ENCODE assay signal across 21 mouse cellular contexts in the genomic region with DNA sequence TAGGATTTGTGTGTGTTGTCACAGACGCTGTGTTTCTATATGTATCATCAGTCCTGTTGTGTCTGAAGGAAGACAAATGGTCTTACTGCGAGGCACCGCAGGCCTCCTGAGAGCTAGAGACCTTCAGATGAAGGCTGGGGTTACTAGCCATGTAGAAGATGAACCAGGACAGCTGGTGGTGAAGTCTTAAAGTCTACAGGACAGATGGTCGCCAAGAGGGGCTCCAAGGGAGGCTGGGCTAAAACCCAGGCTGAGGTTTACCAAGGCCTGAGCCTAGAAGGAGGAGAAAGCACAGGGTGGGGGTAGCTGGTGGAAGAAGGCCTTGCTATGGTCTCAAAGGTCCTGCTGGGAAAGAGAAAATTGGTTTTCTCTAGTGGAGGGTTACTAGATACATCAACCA. TPM values are rescaled to one million over a fixed set of nuclear protein-coding genes. Genes with fewer than 3 reads are reported as not detected.
A peak's percentile ranks its signal among the peaks of the same experiment; 100 is the strongest.
DNase-seq lines count a peak whose midpoint lies in the region; ATAC-seq lines count a peak whose summit lies in the region.
"Had no signal": no experiment of that assay in that cellular context is flagged by ENCODE, and none has a peak within 500 bp of the region (broad histone marks: within the 10 kb centered on the region; RNA-seq: fewer than 3 reads in every experiment).

No protein-coding gene starts in this region.

- ATAC-seq in forebrain, embryonic 11.5 days (replicated peaks; ENCODE audit: low FRiP score): no peak
- no peak for ATAC-seq in forebrain, embryonic 13.5 days
- peak; percentile 15; the same call in 1 of the 2 replicates for ATAC-seq in hindbrain, embryonic 16.5 days
- no peak for ATAC-seq in midbrain, embryonic 11.5 days (ENCODE audit: low FRiP score)
- no peak for ATAC-seq in midbrain, embryonic 15.5 days (replicated peaks)
- no peak for ATAC-seq in midbrain, embryonic 14.5 days (ENCODE audit: low FRiP score, low TSS enrichment)
- ATAC-seq: forebrain, embryonic 16.5 days had no signal

- H3K36me3 ChIP-seq in forebrain, embryonic 11.5 days (ENCODE audit: control insufficient read depth, insufficient read depth, low read length): no peaks in the 10 kb centered on the region
- no peaks in the 10 kb centered on the region for H3K36me3 ChIP-seq in forebrain, embryonic 13.5 days (ENCODE audit: poor library complexity, severe bottlenecking)
- H3K36me3 ChIP-seq in hindbrain, embryonic 16.5 days (ENCODE audit: control insufficient read depth, insufficient read depth, low read length): no peaks in the 10 kb centered on the region
- peaks cover 15% of the 10 kb centered on the region; the same call in 1 of the 2 replicates for H3K36me3 ChIP-seq in hindbrain, embryonic 10.5 days
- no peaks in the 10 kb centered on the region for H3K36me3 ChIP-seq in midbrain, embryonic 11.5 days (ENCODE audit: control insufficient read depth, insufficient read depth, low read length)
- H3K36me3 ChIP-seq in midbrain, embryonic 15.5 days (replicated peaks): no peaks in the 10 kb centered on the region
- no peaks in the 10 kb centered on the region; the same call in 1 of the 2 replicates for H3K36me3 ChIP-seq in midbrain, embryonic 14.5 days (ENCODE audit: control insufficient read depth, insufficient read depth, low read length)
- peaks cover 8% of the 10 kb centered on the region; the same call in 1 of the 2 replicates for H3K36me3 ChIP-seq in midbrain, embryonic 10.5 days
- H3K36me3 ChIP-seq: embryonic facial prominence, embryonic 13.5 days; embryonic facial prominence, embryonic 15.5 days had no signal

- H3K4me1 ChIP-seq in forebrain, embryonic 11.5 days (replicated peaks; ENCODE audit: control insufficient read depth, insufficient read depth, low read length): no peaks in the 10 kb centered on the region
- H3K4me1 ChIP-seq in forebrain, embryonic 13.5 days: peaks cover 28% of the 10 kb centered on the region
- peaks cover 12% of the 10 kb centered on the region for H3K4me1 ChIP-seq in hindbrain, embryonic 16.5 days (ENCODE audit: control insufficient read depth, insufficient read depth, low read depth, low read length)
- H3K4me1 ChIP-seq in hindbrain, embryonic 10.5 days (replicated peaks): peaks cover 10% of the 10 kb centered on the region; the same call in 1 of the 2 replicates
- no peaks in the 10 kb centered on the region for H3K4me1 ChIP-seq in midbrain, embryonic 11.5 days (ENCODE audit: control insufficient read depth, insufficient read depth, low read length)
- H3K4me1 ChIP-seq in midbrain, embryonic 15.5 days: peaks cover 31% of the 10 kb centered on the region
- peaks cover 25% of the 10 kb centered on the region; the same call in 1 of the 2 replicates for H3K4me1 ChIP-seq in midbrain, embryonic 14.5 days (ENCODE audit: control insufficient read depth, insufficient read depth, low read length)
- peaks cover 3% of the 10 kb centered on the region; the same call in 1 of the 2 replicates for H3K4me1 ChIP-seq in midbrain, embryonic 10.5 days
- H3K4me1 ChIP-seq: embryonic facial prominence, embryonic 15.5 days; forebrain, embryonic 10.5 days had no signal

- H3K4me2 ChIP-seq in forebrain, embryonic 11.5 days (ENCODE audit: low read depth, low read length, severe bottlenecking): no peak overlapping the region
- H3K4me2 ChIP-seq in forebrain, embryonic 13.5 days: no peak overlapping the region
- no peak overlapping the region for H3K4me2 ChIP-seq in hindbrain, embryonic 16.5 days (ENCODE audit: low read length)
- no peak overlapping the region for H3K4me2 ChIP-seq in midbrain, embryonic 11.5 days
- no peak overlapping the region for H3K4me2 ChIP-seq in midbrain, embryonic 15.5 days
- H3K4me2 ChIP-seq in midbrain, embryonic 14.5 days (ENCODE audit: low read length): no peak overlapping the region
- H3K4me2 ChIP-seq: embryonic facial prominence, embryonic 13.5 days; embryonic facial prominence, embryonic 15.5 days had no signal

- H3K9ac ChIP-seq in forebrain, embryonic 11.5 days (ENCODE audit: low read length): no peak overlapping the region
- H3K9ac ChIP-seq in forebrain, embryonic 13.5 days: no peak overlapping the region
- H3K9ac ChIP-seq in hindbrain, embryonic 16.5 days (ENCODE audit: low read depth, low read length): no peak overlapping the region
- H3K9ac ChIP-seq in midbrain, embryonic 11.5 days (ENCODE audit: low read length): no peak overlapping the region
- no peak overlapping the region for H3K9ac ChIP-seq in midbrain, embryonic 15.5 days
- no peak overlapping the region for H3K9ac ChIP-seq in midbrain, embryonic 14.5 days (replicated peaks; ENCODE audit: low read length)
- H3K9ac ChIP-seq: embryonic facial prominence, embryonic 13.5 days; embryonic facial prominence, embryonic 15.5 days had no signal

- 89% methylated on average over 4 of the region's 4 CpGs for WGBS in forebrain, embryonic 11.5 days
- WGBS in forebrain, embryonic 13.5 days: 91% methylated on average over 4 of the region's 4 CpGs
- 78% methylated on average over 4 of the region's 4 CpGs for WGBS in hindbrain, embryonic 16.5 days
- 87% methylated on average over 4 of the region's 4 CpGs for WGBS in hindbrain, embryonic 10.5 days
- 88% methylated on average over 4 of the region's 4 CpGs for WGBS in midbrain, embryonic 11.5 days
- 95% methylated on average over 4 of the region's 4 CpGs for WGBS in midbrain, embryonic 15.5 days
- WGBS in midbrain, embryonic 14.5 days: 92% methylated on average over 4 of the region's 4 CpGs
- 91% methylated on average over 4 of the region's 4 CpGs for WGBS in midbrain, embryonic 10.5 days

- H3K4me3 ChIP-seq in forebrain, embryonic 11.5 days (ENCODE audit: low read depth, low read length): no peak overlapping the region
- H3K4me3 ChIP-seq in forebrain, embryonic 13.5 days: no peak overlapping the region
- no peak overlapping the region for H3K4me3 ChIP-seq in hindbrain, embryonic 16.5 days (ENCODE audit: low read length)
- no peak overlapping the region for H3K4me3 ChIP-seq in hindbrain, embryonic 10.5 days
- H3K4me3 ChIP-seq in midbrain, embryonic 11.5 days (ENCODE audit: low read depth, low read length): no peak overlapping the region
- no peak overlapping the region for H3K4me3 ChIP-seq in midbrain, embryonic 15.5 days
- H3K4me3 ChIP-seq in midbrain, embryonic 14.5 days (replicated peaks; ENCODE audit: low read depth, low read length): no peak overlapping the region
- H3K4me3 ChIP-seq in midbrain, embryonic 10.5 days: no peak overlapping the region
- H3K4me3 ChIP-seq: embryonic facial prominence, embryonic 13.5 days; embryonic facial prominence, embryonic 15.5 days; erythroblast, embryonic 14.5 days; forebrain, embryonic 10.5 days had no signal

- no peak overlapping the region for H3K27ac ChIP-seq in forebrain, embryonic 11.5 days (ENCODE audit: low read depth, low read length)
- H3K27ac ChIP-seq in forebrain, embryonic 13.5 days: no peak overlapping the region
- H3K27ac ChIP-seq in hindbrain, embryonic 16.5 days (ENCODE audit: low read depth, low read length): 0 out of 2 replicates have a peak overlapping the region, but pooled peaks have one; percentile 29
- no peak overlapping the region for H3K27ac ChIP-seq in hindbrain, embryonic 10.5 days
- H3K27ac ChIP-seq in midbrain, embryonic 11.5 days (ENCODE audit: low read depth, low read length): no peak overlapping the region
- no peak overlapping the region for H3K27ac ChIP-seq in midbrain, embryonic 15.5 days
- H3K27ac ChIP-seq in midbrain, embryonic 14.5 days (replicated peaks; ENCODE audit: low read depth, low read length): 0 out of 2 replicates have a peak overlapping the region, but pooled peaks have one; percentile 41
- H3K27ac ChIP-seq in midbrain, embryonic 10.5 days (replicated peaks): no peak overlapping the region
- H3K27ac ChIP-seq: embryonic facial prominence, embryonic 13.5 days; embryonic facial prominence, embryonic 15.5 days; forebrain, embryonic 10.5 days had no signal

- no peaks in the 10 kb centered on the region for H3K9me3 ChIP-seq in forebrain, embryonic 11.5 days (ENCODE audit: control insufficient read depth, low read length)
- no peaks in the 10 kb centered on the region for H3K9me3 ChIP-seq in forebrain, embryonic 13.5 days (replicated peaks)
- H3K9me3 ChIP-seq in hindbrain, embryonic 16.5 days (ENCODE audit: control insufficient read depth, low read length): no peaks in the 10 kb centered on the region
- no peaks in the 10 kb centered on the region for H3K9me3 ChIP-seq in hindbrain, embryonic 10.5 days
- H3K9me3 ChIP-seq in midbrain, embryonic 11.5 days (ENCODE audit: control insufficient read depth, low read length): no peaks in the 10 kb centered on the region
- no peaks in the 10 kb centered on the region for H3K9me3 ChIP-seq in midbrain, embryonic 15.5 days
- H3K9me3 ChIP-seq in midbrain, embryonic 14.5 days (ENCODE audit: control insufficient read depth, low read length): no peaks in the 10 kb centered on the region
- H3K9me3 ChIP-seq in midbrain, embryonic 10.5 days (replicated peaks): no peaks in the 10 kb centered on the region
- H3K9me3 ChIP-seq: embryonic facial prominence, embryonic 13.5 days; embryonic facial prominence, embryonic 15.5 days; forebrain, embryonic 10.5 days had no signal

- DNase-seq in forebrain, embryonic 11.5 days (ENCODE audit: low spot score): peak; percentile 18
- DNase-seq in hindbrain, embryonic 10.5 days (ENCODE audit: low spot score): no peak
- DNase-seq in midbrain, embryonic 11.5 days (ENCODE audit: low spot score, missing footprints): peak; percentile 41
- no peak for DNase-seq in midbrain, embryonic 14.5 days
- DNase-seq in midbrain, embryonic 10.5 days (ENCODE audit: low spot score): no peak
- DNase-seq: adrenal gland, adult 2 months; adrenal gland, postnatal 10 days; adrenal gland, postnatal 25 days; cerebellum, adult 11 months; cerebellum, adult 18-20 months; cerebellum, adult 8-10 months; cerebellum, postnatal 36 days; embryo, embryonic 11 days had no signal

- H3K27me3 ChIP-seq in forebrain, embryonic 11.5 days (ENCODE audit: control insufficient read depth, insufficient read depth, low read length): no peaks in the 10 kb centered on the region
- no peaks in the 10 kb centered on the region for H3K27me3 ChIP-seq in forebrain, embryonic 13.5 days
- H3K27me3 ChIP-seq in hindbrain, embryonic 16.5 days (replicated peaks; ENCODE audit: control insufficient read depth, insufficient read depth, low read length): no peaks in the 10 kb centered on the region
- H3K27me3 ChIP-seq in hindbrain, embryonic 10.5 days (ENCODE audit: insufficient read depth, poor library complexity, severe bottlenecking): no peaks in the 10 kb centered on the region
- no peaks in the 10 kb centered on the region for H3K27me3 ChIP-seq in midbrain, embryonic 11.5 days (ENCODE audit: control insufficient read depth, insufficient read depth, low read length)
- H3K27me3 ChIP-seq in midbrain, embryonic 15.5 days (replicated peaks): no peaks in the 10 kb centered on the region
- no peaks in the 10 kb centered on the region for H3K27me3 ChIP-seq in midbrain, embryonic 14.5 days (ENCODE audit: control insufficient read depth, insufficient read depth, low read length)
- no peaks in the 10 kb centered on the region for H3K27me3 ChIP-seq in midbrain, embryonic 10.5 days (ENCODE audit: low read depth, poor library complexity, severe bottlenecking)
- H3K27me3 ChIP-seq: embryonic facial prominence, embryonic 13.5 days; embryonic facial prominence, embryonic 15.5 days had no signal

RNA-seq across cellular contexts. Expression of a gene that starts 36.3 kb away (rescaled TPM):
- 40.9 and 43.0 TPM in 2 replicates for polyA plus RNA-seq in forebrain, embryonic 11.5 days (2014; fragmentation: Nextera tagmentation; extraction: Ambion mirVana)
- 46.4 and 55.0 TPM in 2 replicates for polyA plus RNA-seq in forebrain, embryonic 13.5 days (2015; fragmentation: Nextera tagmentation; extraction: Ambion mirVana)
- polyA plus RNA-seq in hindbrain, embryonic 16.5 days (2015; fragmentation: Nextera tagmentation; extraction: Ambion mirVana): 53.8 and 72.4 TPM in 2 replicates
- polyA plus RNA-seq in hindbrain, embryonic 10.5 days (2016; fragmentation: Nextera tagmentation; extraction: Ambion mirVana): 22.6 and 30.1 TPM in 2 replicates
- 34.9 and 36.4 TPM in 2 replicates for polyA plus RNA-seq in midbrain, embryonic 11.5 days (2014; fragmentation: Nextera tagmentation; extraction: Ambion mirVana)
- 88.4 and 96.8 TPM in 2 replicates for polyA plus RNA-seq in midbrain, embryonic 15.5 days (2015; fragmentation: Nextera tagmentation; extraction: Ambion mirVana)
- 75.7 and 82.1 TPM in 2 replicates for polyA plus RNA-seq in midbrain, embryonic 14.5 days (2014; fragmentation: Nextera tagmentation; extraction: Ambion mirVana)
- 24.0 and 36.1 TPM in 2 replicates for polyA plus RNA-seq in midbrain, embryonic 10.5 days (2016; fragmentation: Nextera tagmentation; extraction: Ambion mirVana)
- polyA plus RNA-seq: erythroblast, embryonic 14.5 days had no signal

Comparison
In these comparisons a context has a peak if more than half of its experiments do, and no peak if none do; other contexts are left out.
1. DNase-seq: peak in forebrain, embryonic 11.5 days (single experiment) and midbrain, embryonic 11.5 days (single experiment); none in hindbrain, embryonic 10.5 days (single experiment), midbrain, embryonic 14.5 days (single experiment) and midbrain, embryonic 10.5 days (single experiment).
2. H3K27ac ChIP-seq: peak in hindbrain, embryonic 16.5 days (single experiment) and midbrain, embryonic 14.5 days (single experiment); none in forebrain, embryonic 11.5 days (single experiment), forebrain, embryonic 13.5 days (single experiment), hindbrain, embryonic 10.5 days (single experiment), midbrain, embryonic 11.5 days (single experiment), midbrain, embryonic 15.5 days (single experiment) and midbrain, embryonic 10.5 days (single experiment).